Mouse (Mus musculus): ENCODE results near the gene Sgsh.

DNA sequence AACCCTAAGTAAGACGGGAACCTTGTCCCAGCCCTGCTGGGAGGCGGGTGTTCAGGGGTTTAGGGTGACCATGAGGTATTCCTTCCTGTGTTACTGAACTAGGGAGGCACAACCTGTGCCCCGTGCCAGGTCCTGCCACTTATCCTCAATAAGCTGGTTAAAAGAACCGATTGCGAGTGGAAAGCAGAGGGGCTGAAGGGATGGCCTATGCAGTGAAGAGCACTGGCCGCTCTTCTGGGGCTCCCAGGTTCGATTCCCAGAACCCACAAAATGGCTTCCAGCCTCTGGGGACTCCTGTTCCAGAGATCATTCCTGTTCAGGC, 38.1 kb upstream of the Sgsh start:
- TF ChIP-seq CTCF (IDR thresholded peaks at IDR 0.05; ENCODE audit: low read depth, low read length) = no peak
- TF ChIP-seq GATA1 (IDR thresholded peaks at IDR 0.05; ENCODE audit: borderline replicate concordance, low read length) = no peak
- TF ChIP-seq POLR2AphosphoS5 (IDR thresholded peaks at IDR 0.05; ENCODE audit: insufficient replicate concordance, low read depth, low read length) = no peak
- TF ChIP-seq TAL1 (conservative IDR thresholded peaks at IDR 0.05; ENCODE audit: low read depth, low read length) = no peak
- TF ChIP-seq GATA2 (IDR thresholded peaks at IDR 0.05; ENCODE audit: borderline replicate concordance, low read depth, low read length) = no peak

Data from G1E (cell line).